Mouse (Mus musculus) testis, adult 2 months (tissue): ENCODE measurements at regions not wholly inside any gene's neighbourhood (a gene's known extent, or its start where the extent isn't known, plus 50 kb on each side); places are given as distances from the start of the nearest gene placed in this dataset.
A peak's percentile ranks its signal among the peaks of the same experiment; 100 is the strongest.

Source experiments
- H3K27ac ChIP-seq: fragments of 200-500 bp; 2 replicates; pipeline ENCODE4 v1.5.1; 2012; ENCODE audit warnings: low read depth, low read length; ENCODE audit not compliant: control insufficient read depth, insufficient read depth
- H3K27me3 ChIP-seq: fragments of 200-500 bp; 2 replicates; pipeline ENCODE4 v1.6.1; 2012; ENCODE audit warnings: mild to moderate bottlenecking, low read length, moderate library complexity; ENCODE audit not compliant: control insufficient read depth, insufficient read depth
- H3K36me3 ChIP-seq: fragments of 200-500 bp; 2 replicates; pipeline ENCODE4 v1.6.1; 2012; ENCODE audit warnings: mild to moderate bottlenecking, low read length; ENCODE audit not compliant: control insufficient read depth, insufficient read depth
- H3K4me1 ChIP-seq: fragments of 200-500 bp; 2 replicates; pipeline ENCODE4 v1.6.1; 2012; ENCODE audit warnings: low read length; ENCODE audit not compliant: control insufficient read depth, insufficient read depth
- H3K4me3 ChIP-seq: fragments of 200-500 bp; 2 replicates; pipeline ENCODE4 v1.5.1; 2012; ENCODE audit warnings: low read depth, mild to moderate bottlenecking, low read length, moderate library complexity, mixed read lengths; ENCODE audit not compliant: control insufficient read depth
- CTCF ChIP-seq: fragments of 200-500 bp; IDR thresholded peaks from 2 replicates; pipeline ENCODE4 v1.5.1; 2012; ENCODE audit warnings: low read depth, mild to moderate bottlenecking, inconsistent platforms, low read length, moderate library complexity; ENCODE audit not compliant: control insufficient read depth, insufficient read depth, insufficient replicate concordance
- POLR2A ChIP-seq: fragments of 200-500 bp; IDR thresholded peaks from 2 replicates; pipeline ENCODE4 v1.6.1; 2012; ENCODE audit warnings: low read depth, mild to moderate bottlenecking, inconsistent platforms, low read length, moderate library complexity; ENCODE audit not compliant: control insufficient read depth

DNA sequence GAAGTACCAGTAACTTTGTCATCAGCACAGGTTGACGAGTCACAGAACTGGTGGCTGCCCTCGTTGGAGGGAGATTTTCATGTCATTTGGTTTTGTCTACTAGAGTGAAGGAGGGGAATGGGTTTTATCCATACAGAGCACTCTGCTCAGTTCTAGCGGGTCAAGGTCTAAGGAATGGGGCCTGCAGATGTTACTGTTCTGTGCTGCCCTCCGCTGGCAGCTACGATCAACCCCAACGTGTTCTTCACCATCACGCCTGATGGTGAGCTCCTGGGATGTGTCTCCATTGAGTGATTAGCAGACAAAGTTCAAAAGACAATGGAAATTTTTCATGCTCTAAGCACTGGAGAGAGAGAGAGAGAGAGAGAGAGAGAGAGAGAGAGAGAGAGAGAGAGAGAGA lies 416.9 kb downstream of the Plekhb2 start:
- no peaks in the 10 kb centered on the region for H3K27me3 ChIP-seq
- TF ChIP-seq POLR2A = no peak
- TF ChIP-seq CTCF = peak; percentile 17; the same call in 1 of the 2 replicates
- no peaks in the 10 kb centered on the region for H3K36me3 ChIP-seq
- no peaks in the 10 kb centered on the region for H3K4me1 ChIP-seq
- no peak overlapping the region for H3K4me3 ChIP-seq
- H3K27ac ChIP-seq = no peak overlapping the region

GRCm38 (mm10) chr1:35267883-35268282 lies 418.1 kb downstream of the Plekhb2 start:
- no peaks in the 10 kb centered on the region for H3K27me3 ChIP-seq
- H3K4me3 ChIP-seq = no peak overlapping the region
- H3K4me1 ChIP-seq = no peaks in the 10 kb centered on the region
- H3K36me3 ChIP-seq = no peaks in the 10 kb centered on the region
- no peak overlapping the region for H3K27ac ChIP-seq
- TF ChIP-seq POLR2A = no peak
- TF ChIP-seq CTCF = no peak

GRCm38 (mm10) chr1:35274978-35275377 lies 425.2 kb downstream of the Plekhb2 start:
- Histone ChIP-seq H3K27ac (no peak overlapping the region), H3K36me3 (no peaks in the 10 kb centered on the region), H3K4me3 (no peak overlapping the region), H3K27me3 (no peaks in the 10 kb centered on the region), H3K4me1 (no peaks in the 10 kb centered on the region)
- TF ChIP-seq CTCF = no peak
- TF ChIP-seq POLR2A = no peak
